Mouse (Mus musculus): ENCODE results near the gene BC025920. TPM values are rescaled to one million over a fixed set of nuclear protein-coding genes. Genes with fewer than 3 reads are reported as not detected.
"Not testable (repeated sequence)": the region's sequence is repeated elsewhere in the genome, so short reads cannot be mapped to it uniquely, and the experiment has no call there.

BC025920 gene
- polyA plus RNA-seq, 1 experiment from 2014 or later = 2.3 TPM

DNA sequence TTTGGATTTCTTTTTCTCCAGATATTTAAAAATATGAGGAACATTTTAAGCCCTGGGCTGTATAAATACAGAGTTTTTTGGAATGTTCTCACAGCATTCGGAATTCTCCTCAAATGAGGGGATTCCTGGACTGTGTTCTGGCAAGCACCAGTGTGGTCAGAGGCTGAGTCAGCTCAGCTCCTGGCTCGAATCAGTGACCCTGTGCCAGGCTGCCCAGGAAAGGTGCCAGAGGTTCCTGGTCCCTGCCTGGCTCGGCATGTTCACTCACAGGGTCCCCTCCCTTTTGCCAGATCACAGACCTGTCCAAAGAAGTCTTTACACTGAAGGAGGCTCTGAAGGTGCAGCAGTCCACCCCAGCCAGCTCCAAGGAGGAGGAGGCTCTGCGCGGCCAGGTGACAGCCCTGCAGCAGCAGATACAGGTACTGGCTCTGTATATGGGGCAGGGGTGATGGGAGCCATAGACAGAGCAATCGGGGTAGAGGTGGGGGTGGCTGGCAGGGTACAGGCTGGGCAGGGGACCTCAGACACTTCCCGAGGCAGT, 40.0 kb downstream of the BC025920 start:
- ATAC-seq (ENCODE audit: low FRiP score) = no peak
- Histone ChIP-seq H3K4me3 (replicated peaks) (no peak overlapping the region), H3K4me1 (peaks cover 41% of the 10 kb centered on the region), H3K36me3 (no peaks in the 10 kb centered on the region; the same call in 1 of the 2 replicates), H3K27ac (replicated peaks) (no peak overlapping the region), H3K9me3 (replicated peaks) (no peaks in the 10 kb centered on the region), H3K4me2 (no peak overlapping the region), H3K27me3 (replicated peaks) (no peaks in the 10 kb centered on the region), H3K9ac (replicated peaks) (no peak overlapping the region)
- 85% methylated on average over 7 of the region's 7 CpGs for WGBS

DNA sequence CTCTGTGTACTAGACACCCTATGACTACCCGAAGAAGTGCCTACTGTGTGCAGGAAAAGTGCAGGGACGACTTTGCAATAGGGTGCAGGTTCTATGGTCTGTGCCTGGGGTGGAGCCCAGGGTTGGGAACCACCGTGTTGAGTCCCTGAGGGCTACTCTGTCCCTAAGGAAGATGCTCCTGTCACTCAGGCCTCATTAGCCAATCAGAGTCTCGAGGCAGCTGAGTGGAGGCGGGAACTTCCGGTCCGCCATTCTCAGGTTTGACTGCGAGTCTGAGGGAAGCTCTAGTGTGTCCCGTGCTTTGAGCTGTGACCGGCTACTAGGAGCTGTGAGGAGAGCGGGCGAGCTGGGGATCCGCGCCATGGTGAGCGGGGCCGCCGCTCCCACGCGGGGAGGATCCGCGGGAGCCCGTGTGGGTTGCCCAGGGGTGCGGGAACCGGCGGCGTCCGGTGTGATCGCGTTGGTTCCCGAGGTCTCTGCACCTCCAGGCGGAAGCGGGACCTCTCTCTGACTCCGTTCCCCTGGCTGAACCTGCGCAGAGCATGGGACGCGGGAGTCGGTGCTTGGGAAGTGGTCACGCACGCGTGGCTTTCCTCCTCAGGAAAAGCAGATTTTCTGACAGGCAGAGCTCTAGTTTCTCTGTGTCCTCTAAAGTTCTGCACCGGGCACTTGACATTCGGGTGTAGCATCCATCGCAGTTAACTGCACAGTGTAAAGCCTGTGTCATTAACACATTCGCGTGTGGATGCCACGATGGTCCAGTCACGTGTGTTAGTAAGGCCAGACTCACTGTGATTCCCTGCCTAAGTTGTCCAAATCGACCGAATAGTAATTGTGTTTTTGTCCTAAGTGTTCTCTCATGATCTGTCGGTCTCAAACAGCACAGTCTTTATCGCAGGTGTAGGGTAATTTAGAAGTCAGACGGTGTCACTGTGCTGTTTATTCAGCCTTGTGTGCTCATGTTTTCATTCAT, 43.0 kb downstream of the BC025920 start, which contains the start of gene Gm10778:
Gene Gm10778, plus strand, starts transcription at position 257 of the 973 bp plus-strand sequence.
- peak within 1 kb of the TSS; percentile 59 for H3K9ac ChIP-seq (replicated peaks)
- peak within 1 kb of the TSS; percentile 51 for H3K4me3 ChIP-seq (replicated peaks)
- 2% methylated on average over 38 of the region's 52 CpGs for WGBS
- peak; percentile 93 for ATAC-seq (ENCODE audit: low FRiP score)
- peak within 1 kb of the TSS; percentile 66 for H3K4me2 ChIP-seq
- not testable (repeated sequence) for H3K27me3 ChIP-seq (replicated peaks); H3K9me3 ChIP-seq (replicated peaks)
- peaks cover 19% of the 10 kb centered on the region for H3K4me1 ChIP-seq
- H3K27ac ChIP-seq (replicated peaks) = peak within 1 kb of the TSS; percentile 85
- peaks cover 19% of the 10 kb centered on the region for H3K36me3 ChIP-seq

DNA sequence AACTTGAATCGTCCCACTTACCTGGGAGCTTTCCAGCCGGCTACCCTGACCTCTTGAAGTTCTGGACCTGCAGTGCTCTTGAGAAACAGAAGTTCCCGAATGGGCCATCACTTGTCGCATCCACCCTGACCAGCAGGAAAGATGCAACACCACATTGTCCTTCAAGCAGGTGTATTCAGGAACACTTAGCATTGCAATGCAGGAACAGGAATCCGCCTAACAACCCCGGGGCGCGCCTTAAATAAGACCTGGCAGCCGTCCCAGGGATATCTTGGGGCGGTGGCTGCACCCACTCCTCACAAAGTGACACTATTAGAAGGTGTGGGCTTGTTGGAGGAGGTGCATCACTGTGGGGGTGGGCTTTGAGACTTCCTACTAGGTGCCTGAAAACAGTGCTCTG, 49.1 kb downstream of the BC025920 start:
- 96% methylated on average over 10 of the region's 10 CpGs for WGBS
- no peaks in the 10 kb centered on the region for H3K27me3 ChIP-seq (replicated peaks)
- H3K4me1 ChIP-seq = peaks cover 3% of the 10 kb centered on the region; the same call in 1 of the 2 replicates
- no peak overlapping the region for H3K4me2 ChIP-seq
- H3K36me3 ChIP-seq = peaks cover 59% of the 10 kb centered on the region
- H3K9me3 ChIP-seq (replicated peaks) = peaks cover 44% of the 10 kb centered on the region
- H3K9ac ChIP-seq (replicated peaks) = no peak overlapping the region
- no peak for ATAC-seq (ENCODE audit: low FRiP score)
- H3K4me3 ChIP-seq (replicated peaks) = no peak overlapping the region
- H3K27ac ChIP-seq (replicated peaks) = no peak overlapping the region

- Histone ChIP-seq H3K4me2 (no peak overlapping the region), H3K36me3 (peaks cover 62% of the 10 kb centered on the region), H3K27ac (replicated peaks) (no peak overlapping the region), H3K9ac (replicated peaks) (no peak overlapping the region), H3K27me3 (replicated peaks) (no peaks in the 10 kb centered on the region), H3K4me3 (replicated peaks) (no peak overlapping the region), H3K9me3 (replicated peaks) (peaks cover 47% of the 10 kb centered on the region), H3K4me1 (no peaks in the 10 kb centered on the region)
- WGBS = 98% methylated on average over 2 of the region's 2 CpGs
- ATAC-seq (ENCODE audit: low FRiP score) = no peak
Measured at GRCm38 (mm10) chr10:81656174-81656573, 50.1 kb downstream of the BC025920 start.

Other genes with a start within 250 kb of the BC025920 start
- 22.9 and 29.4 TPM in 2 replicates for gene Mfsd12, start 248.8 kb upstream of the BC025920 start, polyA plus RNA-seq (2015; fragmentation: Nextera tagmentation; extraction: Ambion mirVana)
- gene 4930404N11Rik, start 240.5 kb upstream of the BC025920 start, polyA plus RNA-seq (2015; fragmentation: Nextera tagmentation; extraction: Ambion mirVana) = 1.3 and 1.5 TPM in 2 replicates
- 132 and 146 TPM in 2 replicates for gene Fzr1, start 227.8 kb upstream of the BC025920 start, polyA plus RNA-seq (2015; fragmentation: Nextera tagmentation; extraction: Ambion mirVana)
- 101 TPM in 2 replicates for gene Dohh, start 221.8 kb upstream of the BC025920 start, polyA plus RNA-seq (2015; fragmentation: Nextera tagmentation; extraction: Ambion mirVana)
- 5.7 and 7.2 TPM in 2 replicates for gene Gm48551, start 221.8 kb upstream of the BC025920 start, polyA plus RNA-seq (2015; fragmentation: Nextera tagmentation; extraction: Ambion mirVana)
- gene Gm48552, start 217.3 kb upstream of the BC025920 start, polyA plus RNA-seq (2015; fragmentation: Nextera tagmentation; extraction: Ambion mirVana) = 3.4 and 3.6 TPM in 2 replicates
- 2.5 and 9.3 TPM in 2 replicates for gene Smim24, start 213.2 kb upstream of the BC025920 start, polyA plus RNA-seq (2015; fragmentation: Nextera tagmentation; extraction: Ambion mirVana)
- gene Nfic, start 150.6 kb upstream of the BC025920 start, polyA plus RNA-seq (2015; fragmentation: Nextera tagmentation; extraction: Ambion mirVana) = 35.0 and 35.8 TPM in 2 replicates
- gene Celf5, start 123.6 kb upstream of the BC025920 start, polyA plus RNA-seq (2015; fragmentation: Nextera tagmentation; extraction: Ambion mirVana) = 54.8 and 62.5 TPM in 2 replicates
- gene Ncln, start 109.9 kb upstream of the BC025920 start, polyA plus RNA-seq (2015; fragmentation: Nextera tagmentation; extraction: Ambion mirVana) = 68.5 and 70.3 TPM in 2 replicates
- 0.69 and 2.1 TPM in 2 replicates for gene S1pr4, start 106.1 kb upstream of the BC025920 start, polyA plus RNA-seq (2015; fragmentation: Nextera tagmentation; extraction: Ambion mirVana)
- gene Gna15, start 82.0 kb upstream of the BC025920 start, polyA plus RNA-seq (2015; fragmentation: Nextera tagmentation; extraction: Ambion mirVana) = 1.7 and 2.6 TPM in 2 replicates
- gene Gna11, start 61.1 kb upstream of the BC025920 start, polyA plus RNA-seq (2015; fragmentation: Nextera tagmentation; extraction: Ambion mirVana) = 91.1 and 102 TPM in 2 replicates
- gene Aes, start 46.8 kb upstream of the BC025920 start, polyA plus RNA-seq (2015; fragmentation: Nextera tagmentation; extraction: Ambion mirVana) = 771 and 825 TPM in 2 replicates
- gene Tle2, start 31.7 kb upstream of the BC025920 start, polyA plus RNA-seq (2015; fragmentation: Nextera tagmentation; extraction: Ambion mirVana) = 41.8 and 49.9 TPM in 2 replicates
- 5.7 and 7.3 TPM in 2 replicates for gene Tle6, start 5.2 kb upstream of the BC025920 start, polyA plus RNA-seq (2015; fragmentation: Nextera tagmentation; extraction: Ambion mirVana)
- 45.6 and 51.8 TPM in 2 replicates for gene Sirt6, start 21.5 kb downstream of the BC025920 start, polyA plus RNA-seq (2015; fragmentation: Nextera tagmentation; extraction: Ambion mirVana)
- 19.0 and 24.2 TPM in 2 replicates for gene Ankrd24, start 22.3 kb downstream of the BC025920 start, polyA plus RNA-seq (2015; fragmentation: Nextera tagmentation; extraction: Ambion mirVana)
- 6.6 and 6.9 TPM in 2 replicates for gene Gm10778, start 42.8 kb downstream of the BC025920 start, polyA plus RNA-seq (2015; fragmentation: Nextera tagmentation; extraction: Ambion mirVana)
- gene Zfp433, start 98.6 kb downstream of the BC025920 start, polyA plus RNA-seq (2015; fragmentation: Nextera tagmentation; extraction: Ambion mirVana) = 16.2 and 16.4 TPM in 2 replicates
- gene Gm3055, start 164.9 kb downstream of the BC025920 start, polyA plus RNA-seq (2015; fragmentation: Nextera tagmentation; extraction: Ambion mirVana) = 16.3 and 17.6 TPM in 2 replicates
- 3.8 and 4.1 TPM in 2 replicates for gene Gm4767, start 205.9 kb downstream of the BC025920 start, polyA plus RNA-seq (2015; fragmentation: Nextera tagmentation; extraction: Ambion mirVana)

All from neural tube, embryonic 15.5 days (tissue).